Mouse (Mus musculus): ENCODE results near the gene Ttc28. TPM values are rescaled to one million over a fixed set of nuclear protein-coding genes. Genes with fewer than 3 reads are reported as not detected.
A peak's percentile ranks its signal among the peaks of the same experiment; 100 is the strongest.

Ttc28 gene
- polyA plus RNA-seq, 1 experiment from 2014 or later = 22.8 TPM

GRCm38 (mm10) chr5:111059140-111059921 lies 179.7 kb downstream of the Ttc28 start:
- Histone ChIP-seq H3K4me1 (peaks cover 68% of the 10 kb centered on the region), H3K9ac (no peak overlapping the region), H3K4me3 (no peak overlapping the region), H3K27ac (peak overlapping the region; percentile 89), H3K36me3 (ENCODE audit: poor library complexity, severe bottlenecking) (no peaks in the 10 kb centered on the region), H3K9me3 (replicated peaks) (no peaks in the 10 kb centered on the region), H3K4me2 (no peak overlapping the region), H3K27me3 (no peaks in the 10 kb centered on the region)
- ATAC-seq = no peak
- 78% methylated on average over 11 of the region's 11 CpGs for WGBS

- H3K4me3 ChIP-seq = no peak overlapping the region
- H3K27me3 ChIP-seq = no peaks in the 10 kb centered on the region
- no peaks in the 10 kb centered on the region for H3K9me3 ChIP-seq (replicated peaks)
- no peak for ATAC-seq
- H3K4me2 ChIP-seq = no peak overlapping the region
- WGBS = 75% methylated on average over 6 of the region's 6 CpGs
- H3K36me3 ChIP-seq (ENCODE audit: poor library complexity, severe bottlenecking) = no peaks in the 10 kb centered on the region
- H3K27ac ChIP-seq = peak overlapping the region; percentile 62; the same call in 1 of the 2 replicates
- H3K9ac ChIP-seq = no peak overlapping the region
- peaks cover 68% of the 10 kb centered on the region for H3K4me1 ChIP-seq
These were observed 180.7 kb downstream of the Ttc28 start for GRCm38 (mm10) chr5:111060246-111060745.

GRCm38 (mm10) chr5:111063155-111063554 lies 183.6 kb downstream of the Ttc28 start:
- H3K4me3 ChIP-seq = no peak overlapping the region
- peak overlapping the region; percentile 40; the same call in 1 of the 2 replicates for H3K27ac ChIP-seq
- no peak overlapping the region for H3K9ac ChIP-seq
- H3K4me1 ChIP-seq = peaks cover 64% of the 10 kb centered on the region
- H3K27me3 ChIP-seq = no peaks in the 10 kb centered on the region
- H3K36me3 ChIP-seq (ENCODE audit: poor library complexity, severe bottlenecking) = no peaks in the 10 kb centered on the region
- H3K4me2 ChIP-seq = no peak overlapping the region
- 93% methylated on average over 3 of the region's 3 CpGs for WGBS
- ATAC-seq = no peak
- H3K9me3 ChIP-seq (replicated peaks) = no peaks in the 10 kb centered on the region

- peak overlapping the region; percentile 83 for H3K27ac ChIP-seq
- peaks cover 59% of the 10 kb centered on the region for H3K4me1 ChIP-seq
- no peaks in the 10 kb centered on the region for H3K27me3 ChIP-seq
- H3K9ac ChIP-seq = no peak overlapping the region
- no peak overlapping the region for H3K4me2 ChIP-seq
- 40% methylated on average over 3 of the region's 3 CpGs for WGBS
- no peaks in the 10 kb centered on the region for H3K36me3 ChIP-seq (ENCODE audit: poor library complexity, severe bottlenecking)
- H3K4me3 ChIP-seq = no peak overlapping the region
- H3K9me3 ChIP-seq (replicated peaks) = no peaks in the 10 kb centered on the region
- peak; percentile 51; the same call in 1 of the 2 replicates for ATAC-seq
These were observed 184.4 kb downstream of the Ttc28 start for GRCm38 (mm10) chr5:111063991-111064390.

- Histone ChIP-seq H3K36me3 (ENCODE audit: poor library complexity, severe bottlenecking) (no peaks in the 10 kb centered on the region), H3K9ac (no peak overlapping the region), H3K9me3 (replicated peaks) (no peaks in the 10 kb centered on the region), H3K27me3 (no peaks in the 10 kb centered on the region), H3K4me3 (no peak overlapping the region), H3K4me2 (no peak overlapping the region), H3K27ac (no peak overlapping the region), H3K4me1 (peaks cover 64% of the 10 kb centered on the region)
- ATAC-seq = no peak
- 75% methylated on average over 4 of the region's 4 CpGs for WGBS
These were observed 186.2 kb downstream of the Ttc28 start for GRCm38 (mm10) chr5:111065770-111066169.

GRCm38 (mm10) chr5:111069503-111069902 lies 189.9 kb downstream of the Ttc28 start:
- H3K4me1 ChIP-seq = peaks cover 71% of the 10 kb centered on the region
- 0 out of 2 replicates have a peak overlapping the region, but pooled peaks have one; percentile 33 for H3K27ac ChIP-seq
- no peak overlapping the region for H3K4me3 ChIP-seq
- H3K27me3 ChIP-seq = no peaks in the 10 kb centered on the region
- 75% methylated on average over 5 of the region's 5 CpGs for WGBS
- H3K9me3 ChIP-seq (replicated peaks) = no peaks in the 10 kb centered on the region
- no peak for ATAC-seq
- H3K9ac ChIP-seq = no peak overlapping the region
- H3K36me3 ChIP-seq (ENCODE audit: poor library complexity, severe bottlenecking) = no peaks in the 10 kb centered on the region
- H3K4me2 ChIP-seq = no peak overlapping the region

GRCm38 (mm10) chr5:111069931-111070330 lies 190.3 kb downstream of the Ttc28 start:
- peaks cover 70% of the 10 kb centered on the region for H3K4me1 ChIP-seq

GRCm38 (mm10) chr5:111070361-111070760 lies 190.8 kb downstream of the Ttc28 start:
- ATAC-seq = no peak
- Histone ChIP-seq H3K36me3 (ENCODE audit: poor library complexity, severe bottlenecking) (no peaks in the 10 kb centered on the region), H3K9me3 (replicated peaks) (no peaks in the 10 kb centered on the region), H3K27ac (no peak overlapping the region), H3K4me2 (no peak overlapping the region), H3K27me3 (no peaks in the 10 kb centered on the region), H3K4me1 (peaks cover 70% of the 10 kb centered on the region), H3K4me3 (no peak overlapping the region), H3K9ac (no peak overlapping the region)
- WGBS = 57% methylated on average over 6 of the region's 6 CpGs

More at GRCm38 (mm10) chr5:111069931-111070330, 190.3 kb downstream of the Ttc28 start:
- Histone ChIP-seq H3K4me2 (no peak overlapping the region), H3K9me3 (replicated peaks) (no peaks in the 10 kb centered on the region), H3K4me3 (no peak overlapping the region), H3K27ac (no peak overlapping the region), H3K9ac (no peak overlapping the region), H3K36me3 (ENCODE audit: poor library complexity, severe bottlenecking) (no peaks in the 10 kb centered on the region), H3K27me3 (no peaks in the 10 kb centered on the region)
- no peak for ATAC-seq
- WGBS = 85% methylated on average over 5 of the region's 5 CpGs

- H3K9ac ChIP-seq = no peak overlapping the region
- H3K4me2 ChIP-seq = peak overlapping the region; percentile 5; the same call in 1 of the 2 replicates
- 52% methylated on average over 6 of the region's 6 CpGs for WGBS
- peak; percentile 79 for ATAC-seq
- H3K27ac ChIP-seq = peak overlapping the region; percentile 77
- no peaks in the 10 kb centered on the region for H3K9me3 ChIP-seq (replicated peaks)
- H3K36me3 ChIP-seq (ENCODE audit: poor library complexity, severe bottlenecking) = no peaks in the 10 kb centered on the region
- H3K27me3 ChIP-seq = no peaks in the 10 kb centered on the region
- no peak overlapping the region for H3K4me3 ChIP-seq
- H3K4me1 ChIP-seq = peaks cover 54% of the 10 kb centered on the region
These were observed 193.7 kb downstream of the Ttc28 start for GRCm38 (mm10) chr5:111073316-111073736.

- whole genome bisulfite sequencing = 57% methylated on average over 7 of the region's 7 CpGs
- Histone ChIP-seq H3K4me3 (no peak overlapping the region), H3K9me3 (replicated peaks) (no peaks in the 10 kb centered on the region), H3K4me2 (no peak overlapping the region), H3K9ac (no peak overlapping the region), H3K4me1 (peaks cover 49% of the 10 kb centered on the region), H3K27ac (peak overlapping the region; percentile 77), H3K27me3 (no peaks in the 10 kb centered on the region), H3K36me3 (ENCODE audit: poor library complexity, severe bottlenecking) (no peaks in the 10 kb centered on the region)
- no peak for ATAC-seq
These were observed 194.4 kb downstream of the Ttc28 start for GRCm38 (mm10) chr5:111074050-111074449.

GRCm38 (mm10) chr5:111075841-111076240 lies 196.2 kb downstream of the Ttc28 start:
- WGBS = 76% methylated on average over 5 of the region's 5 CpGs
- ATAC-seq = no peak

GRCm38 (mm10) chr5:111077261-111077660 lies 197.7 kb downstream of the Ttc28 start:
- H3K4me2 ChIP-seq = no peak overlapping the region
- WGBS = 92% methylated on average over 9 of the region's 9 CpGs
- ATAC-seq = no peak

More at GRCm38 (mm10) chr5:111075841-111076240, 196.2 kb downstream of the Ttc28 start:
- no peak overlapping the region for H3K9ac ChIP-seq
- peaks cover 33% of the 10 kb centered on the region for H3K4me1 ChIP-seq
- no peaks in the 10 kb centered on the region for H3K27me3 ChIP-seq
- no peaks in the 10 kb centered on the region for H3K9me3 ChIP-seq (replicated peaks)
- no peaks in the 10 kb centered on the region for H3K36me3 ChIP-seq (ENCODE audit: poor library complexity, severe bottlenecking)
- H3K4me3 ChIP-seq = no peak overlapping the region
- no peak overlapping the region for H3K4me2 ChIP-seq
- H3K27ac ChIP-seq = no peak overlapping the region

More at GRCm38 (mm10) chr5:111077261-111077660, 197.7 kb downstream of the Ttc28 start:
- no peaks in the 10 kb centered on the region for H3K27me3 ChIP-seq
- no peak overlapping the region for H3K27ac ChIP-seq
- H3K4me1 ChIP-seq = peaks cover 33% of the 10 kb centered on the region
- no peak overlapping the region for H3K4me3 ChIP-seq
- H3K9ac ChIP-seq = no peak overlapping the region
- H3K9me3 ChIP-seq (replicated peaks) = no peaks in the 10 kb centered on the region
- no peaks in the 10 kb centered on the region for H3K36me3 ChIP-seq (ENCODE audit: poor library complexity, severe bottlenecking)

Data from forebrain, embryonic 13.5 days (tissue).